Mouse (Mus musculus): Measurements from ENCODE around the gene Dusp8.

Gene Dusp8

DNA sequence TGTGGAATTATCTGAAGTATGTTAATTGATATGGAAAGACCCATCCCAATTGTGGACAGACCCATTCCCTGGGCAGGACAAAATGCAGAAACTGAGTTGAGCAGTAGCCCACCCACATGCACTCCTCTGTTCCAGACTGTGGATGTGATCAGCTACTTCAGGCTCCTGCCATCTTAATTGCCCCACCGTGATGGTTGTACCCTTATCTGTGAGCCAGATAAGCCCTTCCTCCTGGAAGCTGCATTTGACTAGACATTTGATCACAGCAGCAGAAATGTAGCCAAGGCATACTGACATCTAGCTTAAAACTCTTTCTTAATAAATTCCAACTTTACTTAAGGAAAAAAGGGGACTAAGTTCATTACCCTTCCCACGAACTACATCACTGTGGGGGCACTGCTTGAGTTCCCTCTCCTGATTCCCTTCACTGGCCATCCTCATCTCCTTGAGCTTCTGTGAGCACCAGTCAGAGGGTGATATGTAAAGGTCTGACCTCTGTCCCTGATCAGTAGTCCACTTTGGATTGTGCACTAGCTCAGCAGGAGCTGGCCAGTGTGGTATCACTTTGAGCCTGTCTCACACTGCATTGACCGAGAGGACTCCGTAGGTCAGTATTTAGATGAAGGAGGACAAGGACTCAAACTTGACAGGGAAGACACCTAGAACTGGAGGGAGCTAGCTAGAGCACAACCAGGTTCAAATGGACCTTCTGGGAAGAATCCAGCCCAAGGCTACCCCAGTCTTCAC lies 9.3 kb downstream of the Dusp8 start:
- no peak for DNase-seq (ENCODE audit: low read depth, low spot score)

DNA sequence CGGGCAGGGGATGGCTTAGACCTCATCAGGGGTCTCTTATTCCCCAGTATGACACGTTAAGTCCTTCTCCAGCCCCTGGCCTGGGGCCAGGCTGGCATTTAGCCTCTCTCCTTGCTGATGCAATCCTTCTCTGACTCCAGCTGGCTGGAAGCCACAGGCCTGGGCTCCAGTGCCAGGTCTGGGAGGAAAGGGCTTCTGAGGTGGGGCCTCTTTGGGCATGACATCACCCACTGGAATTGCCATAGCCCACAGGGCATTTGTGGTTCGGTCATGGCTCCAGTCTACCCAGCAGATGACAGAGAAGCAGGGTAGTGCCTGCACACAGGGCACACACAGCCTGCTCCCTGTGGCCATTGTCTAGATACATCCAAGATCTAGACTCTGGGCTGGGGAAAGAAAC lies 10.8 kb downstream of the Dusp8 start:
- DNase-seq (ENCODE audit: low read depth, low spot score), result no peak

DNA sequence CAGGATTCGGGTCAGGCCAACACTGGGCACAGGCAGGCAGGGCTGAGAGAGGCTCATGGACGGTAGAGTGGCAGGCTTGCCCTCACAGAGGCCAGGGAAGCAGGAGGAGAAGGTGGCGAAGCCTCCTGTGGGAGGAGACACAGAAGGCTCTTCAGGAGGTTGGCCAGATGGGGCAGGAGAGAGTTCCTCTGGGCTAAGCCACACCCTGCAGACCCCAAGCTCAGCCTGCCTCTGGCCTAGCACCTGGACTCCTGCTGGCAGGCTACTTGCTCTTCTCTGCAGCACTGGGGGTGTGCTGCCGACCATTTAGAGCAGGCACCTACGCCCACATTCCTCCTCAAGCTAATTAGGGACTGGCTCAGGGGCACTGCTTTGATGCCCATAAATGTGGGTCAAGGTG lies 11.2 kb downstream of the Dusp8 start:
- DNase-seq (ENCODE audit: low read depth, low spot score), result peak; percentile 33

DNA sequence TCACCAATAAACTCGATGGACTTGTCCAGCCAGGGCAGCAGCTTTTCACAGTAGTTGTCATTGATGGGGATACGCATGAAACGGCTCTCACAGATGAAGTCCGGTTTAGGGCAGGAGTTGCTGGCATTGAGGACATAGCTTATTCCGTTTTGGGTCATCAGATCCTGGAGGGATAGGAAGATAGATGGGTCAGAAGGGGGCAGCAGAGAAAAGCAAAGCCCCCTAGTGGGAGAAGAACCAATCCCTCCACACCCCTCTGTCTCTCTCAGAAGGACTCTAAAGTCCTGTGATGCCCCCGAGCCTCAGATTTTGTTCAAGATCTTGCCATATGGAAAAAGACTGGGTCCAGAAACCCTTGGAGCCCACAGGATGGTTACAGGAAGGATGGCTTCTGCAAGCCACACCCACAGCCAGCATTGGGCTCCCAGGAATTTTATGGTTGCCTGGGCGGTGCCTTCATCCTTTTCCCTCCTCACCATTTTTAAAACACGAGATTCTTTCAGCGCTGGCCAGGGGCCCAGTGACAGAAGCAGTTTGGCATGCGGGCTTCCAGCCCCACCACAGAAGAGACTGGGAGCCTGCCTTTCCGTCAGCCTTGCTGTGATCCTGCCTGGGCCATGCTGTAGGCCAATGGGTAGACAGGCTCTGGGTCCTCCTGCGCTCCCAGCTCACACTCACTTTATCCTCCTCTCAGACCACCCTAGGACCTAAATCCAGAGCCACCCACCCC lies 11.9 kb downstream of the Dusp8 start:
- DNase-seq (ENCODE audit: low read depth, low spot score), result no peak

DNA sequence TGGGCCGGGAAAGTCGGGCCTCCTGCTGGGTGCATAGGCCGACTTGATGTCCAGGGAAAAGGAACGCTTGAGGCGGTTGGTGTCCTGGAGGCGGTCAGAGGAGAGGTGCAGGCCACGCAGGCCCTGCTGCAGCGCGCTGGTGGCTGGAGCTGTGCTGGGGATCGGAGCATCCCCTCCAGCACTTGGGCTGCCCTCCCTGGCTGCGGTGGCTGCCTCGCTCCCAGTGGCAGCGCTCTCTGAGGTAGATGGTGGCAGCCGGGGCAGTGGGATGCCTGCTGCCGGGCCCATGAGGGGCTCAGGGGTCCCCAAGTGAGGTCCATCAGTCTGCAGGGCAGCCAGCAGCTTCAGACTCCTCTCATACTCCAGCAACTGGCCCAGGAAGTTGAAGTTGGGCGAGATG lies 13.0 kb downstream of the Dusp8 start:
- peak; percentile 7 for DNase-seq (ENCODE audit: low read depth, low spot score)

DNA sequence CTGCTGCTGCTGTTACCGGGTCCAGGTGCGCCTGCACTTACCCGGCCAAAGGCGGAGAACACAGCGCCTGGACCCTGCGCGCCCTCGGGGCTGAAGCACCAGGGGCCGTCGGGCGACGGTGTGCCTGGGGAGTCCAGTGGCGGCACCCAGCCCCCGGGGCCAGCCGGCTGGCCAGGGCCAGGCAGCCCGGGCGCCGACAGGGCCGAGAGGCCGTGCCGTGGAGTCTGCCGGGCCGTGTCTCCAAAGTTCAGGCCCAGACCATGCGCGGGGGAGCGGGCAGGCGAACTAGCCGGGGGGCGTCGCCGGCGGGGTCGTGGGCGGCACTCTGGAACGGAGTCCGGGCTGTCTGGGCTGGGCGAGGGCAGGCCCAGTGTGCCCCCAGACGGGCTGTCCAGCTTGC lies 13.5 kb downstream of the Dusp8 start:
- DNase-seq (ENCODE audit: low read depth, low spot score), result peak; percentile 22

DNA sequence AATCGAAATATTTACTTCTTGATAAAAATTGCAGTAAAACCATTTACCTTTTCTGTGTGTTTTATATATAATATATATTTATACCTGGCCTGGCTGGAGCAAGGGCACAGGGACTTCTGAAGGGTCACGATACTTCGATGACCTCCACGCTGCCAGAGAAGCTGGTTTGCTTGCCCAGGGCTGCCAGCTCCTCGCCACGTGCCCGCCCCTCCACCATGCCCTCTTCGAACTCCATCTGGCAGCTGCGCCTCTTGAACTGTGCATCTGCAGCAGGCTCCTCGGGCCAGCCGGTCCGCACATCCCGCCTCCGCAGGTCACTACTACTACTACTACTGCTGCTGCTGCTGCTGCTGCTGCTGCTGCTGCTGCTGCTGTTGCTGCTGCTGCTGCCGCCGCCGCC lies 13.9 kb downstream of the Dusp8 start:
- peak; percentile 5 for DNase-seq (ENCODE audit: low read depth, low spot score)

DNA sequence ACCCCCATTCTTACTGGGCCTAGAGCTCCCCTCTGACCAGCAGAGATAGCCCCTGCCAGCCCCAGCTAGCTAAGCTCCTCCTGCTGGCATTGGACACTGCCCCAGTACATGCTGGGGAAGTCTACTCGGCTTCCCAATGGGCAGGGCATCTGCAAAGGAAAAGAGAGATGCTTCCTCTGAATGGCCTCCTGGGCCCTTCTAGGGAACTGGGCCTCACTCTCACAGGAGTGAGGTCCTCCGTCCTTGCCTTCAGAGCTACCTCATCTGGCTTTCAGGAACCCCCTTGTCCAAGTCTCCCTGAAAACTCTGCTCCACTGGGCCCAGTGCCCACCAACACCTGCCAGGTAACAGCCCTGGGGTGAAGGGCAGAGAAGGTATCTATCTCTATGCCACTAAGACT lies 14.8 kb downstream of the Dusp8 start:
- DNase-seq (ENCODE audit: low read depth, low spot score), result no peak

DNA sequence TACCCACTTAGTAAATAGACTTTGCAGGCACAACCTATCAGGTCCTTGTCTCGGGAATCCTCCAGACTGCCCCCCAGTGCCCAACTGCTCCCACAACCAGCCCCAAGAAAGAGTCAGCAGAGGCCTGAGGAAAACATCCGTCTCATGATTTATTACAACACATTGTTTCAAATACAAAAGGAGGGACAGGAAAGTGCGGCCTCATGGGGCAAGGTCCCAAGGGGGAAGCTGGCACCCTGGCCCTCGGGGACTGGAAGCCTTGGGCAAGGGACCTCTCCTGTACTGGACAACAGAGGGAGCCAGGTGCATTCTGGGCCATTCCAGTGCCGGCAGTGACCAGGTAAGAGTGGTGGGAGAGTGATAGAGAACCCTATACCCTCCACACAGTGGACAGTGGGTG lies 16.3 kb downstream of the Dusp8 start:
- no peak for DNase-seq (ENCODE audit: low read depth, low spot score)

DNA sequence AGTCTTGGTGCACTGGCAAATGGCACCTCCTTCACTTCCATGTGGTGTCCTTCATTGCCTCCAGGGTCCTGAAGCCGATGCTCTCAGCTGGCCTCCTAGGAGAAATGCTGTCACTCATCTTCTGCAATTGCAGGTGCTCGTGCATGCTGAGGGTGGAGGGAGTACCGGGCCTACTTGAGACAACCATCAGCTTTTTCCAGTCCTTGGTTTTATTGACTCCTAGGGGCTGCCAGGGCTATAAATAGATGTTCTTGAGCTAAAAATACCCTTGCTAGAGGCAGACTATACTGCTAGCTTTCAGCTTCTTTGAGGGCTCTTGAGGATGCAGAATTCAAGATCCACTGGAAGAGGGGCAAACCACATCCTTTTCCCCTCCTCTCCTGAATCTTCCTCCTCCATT lies 18.5 kb downstream of the Dusp8 start:
- DNase-seq (ENCODE audit: low read depth, low spot score), result no peak

DNA sequence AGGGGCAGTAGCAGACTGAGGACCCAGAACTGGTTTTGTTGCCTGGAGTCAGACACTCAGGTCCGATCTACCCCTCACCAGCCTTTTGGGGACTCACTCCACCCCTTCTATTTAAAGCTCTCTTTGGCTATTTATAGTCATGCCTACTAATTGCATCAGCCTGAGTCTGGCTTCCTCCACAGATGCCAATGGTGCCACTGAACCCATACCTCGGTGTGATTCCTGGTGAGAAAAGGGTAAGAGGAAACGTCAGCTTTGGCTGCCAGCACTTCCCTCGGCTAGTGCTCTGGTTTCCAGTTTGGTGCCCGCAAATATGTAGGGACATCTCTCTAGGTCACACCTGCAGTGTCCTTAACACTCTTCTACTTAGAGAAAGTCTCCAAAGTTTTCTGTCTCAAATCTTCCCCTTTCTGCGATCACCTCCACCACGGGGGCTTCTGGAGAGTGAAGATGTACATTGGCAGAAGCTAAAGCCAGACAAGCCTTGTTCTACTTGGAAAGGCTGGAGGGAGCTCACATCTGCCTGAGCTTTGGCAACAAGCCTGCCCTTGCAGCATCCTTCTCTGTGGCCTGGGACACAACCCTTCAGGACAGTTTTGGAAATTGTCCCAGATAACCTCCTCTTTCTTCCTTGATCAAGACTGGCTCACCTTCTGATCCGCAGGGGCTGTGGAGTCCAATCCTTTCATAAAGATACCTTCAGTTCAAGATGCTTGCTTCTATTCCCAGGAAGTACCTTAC lies 21.3 kb downstream of the Dusp8 start:
- no peak for DNase-seq (ENCODE audit: low read depth, low spot score)

DNA sequence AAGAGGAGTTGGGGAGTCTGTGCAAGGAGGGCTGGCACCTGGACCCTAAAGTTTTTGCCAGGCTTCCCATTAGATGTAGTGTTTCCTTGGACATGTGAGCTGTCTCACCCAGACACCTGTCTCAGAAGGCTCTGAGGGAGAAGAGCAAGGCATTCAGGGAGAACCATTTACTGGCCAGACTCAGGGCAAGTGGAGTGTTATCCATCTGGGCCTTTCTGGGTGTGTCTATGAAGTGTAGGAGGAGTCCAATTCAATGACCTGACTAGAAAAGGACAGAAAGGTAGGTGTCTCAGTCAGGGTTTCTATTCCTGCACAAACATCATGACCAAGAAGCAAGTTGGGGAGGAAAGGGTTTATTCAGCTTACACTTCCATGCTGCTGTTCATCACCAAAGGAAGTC lies 23.9 kb downstream of the Dusp8 start:
- DNase-seq (ENCODE audit: low read depth, low spot score), result no peak

DNA sequence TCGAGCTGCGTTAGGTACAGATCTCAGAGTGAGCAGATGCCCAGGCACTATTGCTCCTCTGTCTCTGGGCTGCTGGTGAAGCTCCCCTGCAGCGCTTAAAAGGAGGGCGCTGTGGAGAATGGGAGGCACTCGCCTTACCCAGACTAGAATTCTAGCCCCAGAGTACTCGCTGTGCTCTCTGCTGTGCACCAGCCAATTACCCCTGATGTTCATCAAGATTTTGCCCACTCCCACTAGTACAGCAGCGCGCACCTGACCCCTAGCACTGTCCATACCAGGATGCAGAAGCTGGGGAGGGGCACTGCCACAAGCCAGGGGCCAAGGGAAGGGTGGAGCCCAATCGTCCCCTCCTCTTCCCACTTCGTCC lies 24.4 kb downstream of the Dusp8 start:
- DNase-seq (ENCODE audit: low read depth, low spot score), result no peak

DNA sequence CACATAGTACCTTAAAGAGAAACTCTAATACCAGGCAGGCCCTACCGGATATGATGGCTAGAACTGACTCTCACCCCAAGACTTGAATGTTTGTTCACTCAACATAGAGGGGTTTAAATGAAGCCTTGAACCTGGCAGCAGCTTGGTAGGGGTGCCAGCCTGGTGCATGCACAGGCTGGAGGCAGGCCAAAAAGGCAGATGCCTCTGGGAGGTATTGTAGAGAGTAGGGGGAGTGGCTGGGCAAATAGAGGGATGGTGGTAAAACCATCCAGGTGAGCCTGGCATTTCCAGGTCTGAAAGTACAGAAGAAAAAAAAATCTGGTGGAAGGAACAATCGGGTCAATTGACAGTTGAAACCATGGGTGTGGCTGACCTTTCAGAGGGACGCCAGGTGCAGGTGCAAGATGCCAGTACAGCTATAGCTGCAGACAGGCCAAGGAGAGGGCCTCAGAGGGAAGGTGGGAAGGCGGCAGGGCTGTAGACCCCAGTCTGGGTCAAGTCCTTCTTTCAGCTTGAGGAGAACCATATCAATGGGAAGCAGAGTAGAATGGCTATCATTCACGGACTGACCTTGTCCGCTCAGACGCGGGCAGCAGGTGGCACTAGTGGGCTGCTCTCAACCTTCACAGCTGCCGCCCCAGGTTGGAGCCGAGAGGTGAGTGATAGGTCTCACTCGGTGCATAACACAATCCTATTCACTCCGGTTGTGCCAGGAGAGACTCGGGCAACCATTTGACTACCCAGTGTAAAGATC lies 25.0 kb downstream of the Dusp8 start:
- peak; percentile 30 for DNase-seq (ENCODE audit: low read depth, low spot score)

DNA sequence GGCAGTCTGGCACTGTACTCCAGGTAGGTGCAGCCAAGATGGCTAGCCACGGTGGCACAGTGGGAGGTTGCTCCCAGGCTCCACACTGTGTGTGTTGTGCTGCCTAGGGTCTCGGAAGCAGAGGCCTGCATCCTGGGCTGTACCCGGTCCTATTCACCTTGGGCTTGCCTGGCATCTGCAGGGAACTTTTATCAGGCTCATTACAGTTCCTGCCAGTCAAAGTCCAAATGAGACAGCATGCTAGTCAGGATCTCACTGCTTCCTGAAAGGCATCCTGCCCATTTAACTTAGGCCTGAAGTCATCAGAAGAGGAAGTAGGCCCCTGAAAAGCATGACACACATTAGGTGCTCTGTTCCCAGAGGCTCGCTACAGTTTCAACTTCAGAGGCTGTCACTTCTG lies 27.2 kb downstream of the Dusp8 start:
- DNase-seq (ENCODE audit: low read depth, low spot score), result no peak

DNA sequence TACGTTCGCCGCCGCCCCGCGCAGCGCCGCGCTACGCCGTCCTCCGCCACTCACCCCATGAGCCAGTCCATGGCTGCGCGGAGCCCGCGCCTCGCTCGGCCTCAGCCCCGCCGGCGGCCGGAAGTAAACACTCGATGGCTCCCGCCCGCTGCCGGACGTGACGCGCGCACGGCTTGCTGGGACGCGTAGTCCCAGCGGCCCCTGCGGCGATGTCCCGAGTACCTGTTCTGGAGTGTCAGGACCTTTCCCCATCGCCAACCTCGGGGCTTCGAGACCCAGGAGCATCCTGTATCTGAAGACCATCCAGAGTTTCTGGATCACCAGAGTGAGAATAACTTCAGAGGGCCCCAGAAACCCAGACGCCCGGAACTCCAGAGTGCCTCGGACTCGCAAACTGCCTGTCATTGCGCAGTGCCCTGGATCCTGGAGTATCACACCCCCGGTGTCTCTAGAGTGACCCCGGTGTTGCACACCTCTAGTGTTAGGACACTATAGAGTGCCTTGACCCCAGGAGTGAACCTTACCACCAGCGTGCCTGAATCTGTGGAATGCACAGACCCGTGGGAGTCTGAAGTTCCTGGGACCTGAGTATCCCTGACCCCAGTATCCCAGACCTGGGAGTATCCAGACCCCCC lies 34.6 kb downstream of the Dusp8 start, which contains the start of gene Mob2:
Gene Mob2 (minus strand): TSS at position 135 of the 635 bp plus-strand sequence.
- peak; percentile 80 for DNase-seq (ENCODE audit: low read depth, low spot score)

DNA sequence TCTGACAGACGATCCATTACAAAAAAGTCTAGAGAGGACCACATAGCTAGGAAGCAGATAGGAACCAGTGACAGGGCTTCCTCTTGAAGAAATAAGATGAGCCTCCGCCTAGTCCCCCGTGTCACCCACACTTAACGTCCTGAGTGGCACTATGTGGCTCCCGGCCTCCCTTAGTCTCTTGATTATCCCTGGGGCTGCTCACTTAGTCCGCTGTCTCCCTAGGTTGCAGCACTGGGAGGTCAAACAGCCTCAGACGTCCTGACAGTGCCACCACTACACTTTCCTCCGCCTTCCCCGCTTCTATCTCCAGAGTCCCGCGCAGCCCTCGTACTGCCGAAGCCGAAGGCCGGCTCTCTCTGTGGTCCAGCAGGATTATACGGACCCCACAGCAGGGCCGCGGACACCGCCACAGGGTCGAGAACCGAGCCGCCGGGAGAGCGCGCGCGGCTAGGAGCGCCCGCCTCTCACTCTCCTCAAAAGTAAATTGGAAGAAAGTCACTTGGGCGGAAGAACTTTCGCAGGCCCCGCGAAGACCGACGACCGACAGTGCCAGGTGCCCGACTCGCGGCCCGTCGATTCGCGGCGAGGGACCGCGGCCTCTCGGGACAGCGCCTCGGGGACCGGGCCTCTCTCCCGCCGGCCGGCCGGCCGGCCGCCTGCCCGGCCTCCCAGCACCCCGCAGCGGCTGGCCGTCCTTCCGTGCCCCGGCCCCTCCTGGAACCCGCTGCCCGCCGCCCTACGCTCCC lies 35.3 kb downstream of the Dusp8 start:
- peak; percentile 27 for DNase-seq (ENCODE audit: low read depth, low spot score)

DNA sequence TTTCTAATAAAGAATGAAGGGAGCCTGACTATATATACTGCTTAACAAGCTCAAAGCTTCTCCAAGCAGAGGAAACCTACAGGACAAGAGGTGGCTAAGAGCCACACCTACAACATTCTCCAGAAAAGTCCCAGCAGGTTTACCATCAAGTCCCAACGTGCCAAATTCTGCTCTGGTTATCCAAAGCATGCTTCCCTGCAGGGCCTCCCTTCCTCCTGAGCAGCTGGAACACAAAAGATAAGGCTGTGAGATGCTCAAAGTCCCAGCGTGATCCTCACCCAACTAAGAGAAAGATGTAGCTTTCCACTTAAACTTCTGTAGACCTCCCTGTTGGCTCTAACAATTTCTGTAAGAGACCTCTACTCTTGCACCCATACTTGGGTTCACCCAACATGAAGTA lies 36.6 kb downstream of the Dusp8 start:
- peak; percentile 11 for DNase-seq (ENCODE audit: low read depth, low spot score)

DNA sequence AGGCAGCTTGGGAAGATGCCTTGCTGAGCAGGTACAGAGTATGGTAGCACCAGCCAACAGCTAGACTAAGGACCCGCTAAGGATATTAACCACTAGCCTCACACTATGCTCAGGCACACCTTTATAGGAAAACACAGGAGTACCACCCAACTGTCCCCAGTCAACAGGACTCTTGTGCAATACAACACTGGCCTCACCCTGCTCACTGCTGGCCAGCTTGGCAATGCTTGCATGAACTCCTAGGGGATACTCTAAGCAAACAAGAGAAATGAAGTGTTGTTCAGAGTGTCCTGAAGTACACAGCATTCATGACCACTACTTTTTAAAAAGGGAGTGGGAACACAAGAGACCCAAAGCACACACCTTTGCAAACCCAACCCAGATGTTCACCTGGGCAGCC lies 38.5 kb downstream of the Dusp8 start:
- no peak for DNase-seq (ENCODE audit: low read depth, low spot score)

DNA sequence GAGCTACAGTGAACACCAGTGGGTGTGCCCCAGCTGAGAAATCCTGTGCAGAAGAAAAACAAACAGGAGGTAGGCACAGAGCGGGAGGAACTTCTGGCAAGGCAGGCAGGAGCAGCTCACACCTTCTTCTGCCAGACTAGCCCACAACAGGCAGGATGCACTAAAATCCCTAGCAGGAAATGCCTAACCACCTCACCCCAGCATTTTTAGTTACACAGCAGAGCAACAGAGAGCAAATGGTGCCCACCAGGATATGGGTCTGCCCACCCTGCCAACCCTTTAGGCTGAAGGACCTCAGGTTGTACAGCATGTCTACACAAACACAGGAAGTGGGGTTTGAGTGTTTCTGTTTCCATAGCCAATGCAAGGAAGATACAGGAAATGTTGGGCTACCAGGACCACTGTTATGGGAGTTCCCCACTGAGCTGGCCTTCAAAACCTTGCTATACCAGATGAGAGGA lies 39.0 kb downstream of the Dusp8 start:
- no peak for DNase-seq (ENCODE audit: low read depth, low spot score)

DNA sequence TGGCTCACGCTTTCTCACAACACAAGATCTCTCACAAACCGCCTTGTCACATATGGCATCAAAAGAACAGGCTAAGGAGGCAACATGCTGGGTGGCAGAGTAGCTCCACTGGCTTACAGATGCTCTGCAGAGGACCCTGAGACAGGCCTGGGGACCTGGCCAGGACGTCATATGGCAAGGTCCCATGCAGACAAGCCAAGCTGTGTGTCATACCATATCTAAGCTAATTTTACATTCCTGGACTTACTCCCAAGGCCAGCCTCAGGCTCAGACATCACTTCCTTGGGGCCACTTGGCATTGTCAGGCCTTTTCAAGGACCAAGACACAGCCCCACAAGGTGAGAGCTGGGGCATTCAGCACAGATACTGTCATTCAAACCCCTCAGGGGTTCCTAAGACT lies 40.2 kb downstream of the Dusp8 start:
- no peak for DNase-seq (ENCODE audit: low read depth, low spot score)

Measured in R1 (cell line).